Mouse (Mus musculus): ENCODE results near the gene Rmnd1. TPM values are rescaled to one million over a fixed set of nuclear protein-coding genes. Genes with fewer than 3 reads are reported as not detected.

The Rmnd1 gene
- polyA plus RNA-seq, 1 experiment from 2014 or later = 54.3 TPM

DNA sequence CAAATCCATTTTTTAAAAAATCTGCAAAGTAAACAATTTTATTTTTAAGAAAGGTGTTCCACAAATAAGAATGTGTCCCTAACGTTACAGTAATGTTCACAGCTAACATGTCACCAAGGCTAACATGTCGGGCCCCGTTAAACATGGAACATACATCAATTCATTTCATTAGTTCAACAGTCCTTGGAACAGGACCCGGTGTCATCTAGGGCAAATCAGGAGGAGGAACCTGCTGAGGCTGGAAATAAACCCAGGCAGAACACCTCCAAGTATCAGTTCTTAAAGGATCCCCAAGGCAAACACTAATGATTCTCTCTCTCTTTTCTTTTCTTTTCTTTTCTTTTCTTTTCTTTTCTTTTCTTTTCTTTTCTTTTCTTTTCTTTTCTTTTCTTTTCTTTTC is 57.5 kb downstream of the Rmnd1 start:
- H3K4me2 ChIP-seq (replicated peaks) = no peak overlapping the region
- 85% methylated on average over 4 of the region's 4 CpGs for WGBS

DNA sequence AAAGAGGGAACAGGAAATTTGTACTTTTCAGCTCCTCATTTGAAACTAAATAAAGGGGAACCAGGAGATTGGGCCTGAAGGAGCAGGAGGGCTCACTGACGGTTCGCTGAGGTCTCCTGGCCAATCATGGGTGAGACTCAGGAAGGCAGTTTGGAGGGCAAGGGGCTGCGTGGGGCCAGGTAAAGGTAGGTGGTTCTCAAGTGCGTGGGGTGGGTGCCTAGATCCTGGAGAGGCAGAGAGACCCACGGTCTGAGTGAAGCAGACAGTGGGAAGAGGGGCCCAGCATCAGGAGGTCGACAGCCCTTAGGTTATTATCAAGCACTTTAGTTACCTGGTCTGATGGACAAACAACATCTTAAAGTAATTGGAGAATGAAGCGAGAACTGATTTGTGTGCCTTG is 57.9 kb downstream of the Rmnd1 start:
- Histone ChIP-seq H3K9ac (no peak overlapping the region), H3K36me3 (peaks cover 26% of the 10 kb centered on the region), H3K4me2 (replicated peaks) (no peak overlapping the region), H3K4me3 (no peak overlapping the region), H3K27me3 (no peaks in the 10 kb centered on the region), H3K9me3 (no peaks in the 10 kb centered on the region), H3K4me1 (no peaks in the 10 kb centered on the region; the same call in 1 of the 2 replicates), H3K27ac (no peak overlapping the region)
- no peak for ATAC-seq (ENCODE audit: insufficient number of reproducible peaks, insufficient read depth, low FRiP score, low TSS enrichment)
- 94% methylated on average over 7 of the region's 7 CpGs for WGBS

More for the DNA sequence above, 57.5 kb downstream of the Rmnd1 start:
- H3K4me3 ChIP-seq = no peak overlapping the region
- H3K4me1 ChIP-seq = no peaks in the 10 kb centered on the region; the same call in 1 of the 2 replicates
- H3K27me3 ChIP-seq = no peaks in the 10 kb centered on the region
- no peak overlapping the region for H3K27ac ChIP-seq
- H3K9me3 ChIP-seq = no peaks in the 10 kb centered on the region
- peaks cover 21% of the 10 kb centered on the region for H3K36me3 ChIP-seq
- H3K9ac ChIP-seq = no peak overlapping the region
- no peak for ATAC-seq (ENCODE audit: insufficient number of reproducible peaks, insufficient read depth, low FRiP score, low TSS enrichment)

DNA sequence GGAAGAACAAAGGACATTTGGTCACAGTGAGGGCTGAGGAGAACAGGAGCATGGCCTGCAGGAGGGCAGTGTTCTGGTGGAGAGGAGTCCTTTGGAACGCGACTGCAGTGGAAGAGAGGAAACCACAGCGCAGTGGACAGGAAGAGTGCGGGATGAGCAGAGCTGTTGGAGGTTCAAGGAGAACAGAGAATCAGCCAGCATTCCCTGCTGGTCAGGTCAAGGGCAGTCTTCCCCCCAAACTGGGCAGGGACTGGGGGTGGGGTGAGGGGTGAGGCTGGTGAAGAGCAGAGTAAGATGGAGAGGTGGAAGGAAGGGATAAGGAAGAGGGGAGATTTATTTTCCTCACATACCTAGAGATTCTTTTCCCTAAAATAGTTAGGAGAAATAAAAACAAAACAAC is 58.6 kb downstream of the Rmnd1 start:
- no peak overlapping the region for H3K4me3 ChIP-seq
- ATAC-seq (ENCODE audit: insufficient number of reproducible peaks, insufficient read depth, low FRiP score, low TSS enrichment) = no peak
- peaks cover 33% of the 10 kb centered on the region for H3K36me3 ChIP-seq
- WGBS = 89% methylated on average over 4 of the region's 4 CpGs
- no peaks in the 10 kb centered on the region for H3K27me3 ChIP-seq
- no peak overlapping the region for H3K4me2 ChIP-seq (replicated peaks)
- H3K27ac ChIP-seq = no peak overlapping the region
- H3K4me1 ChIP-seq = no peaks in the 10 kb centered on the region; the same call in 1 of the 2 replicates
- no peak overlapping the region for H3K9ac ChIP-seq
- H3K9me3 ChIP-seq = no peaks in the 10 kb centered on the region

DNA sequence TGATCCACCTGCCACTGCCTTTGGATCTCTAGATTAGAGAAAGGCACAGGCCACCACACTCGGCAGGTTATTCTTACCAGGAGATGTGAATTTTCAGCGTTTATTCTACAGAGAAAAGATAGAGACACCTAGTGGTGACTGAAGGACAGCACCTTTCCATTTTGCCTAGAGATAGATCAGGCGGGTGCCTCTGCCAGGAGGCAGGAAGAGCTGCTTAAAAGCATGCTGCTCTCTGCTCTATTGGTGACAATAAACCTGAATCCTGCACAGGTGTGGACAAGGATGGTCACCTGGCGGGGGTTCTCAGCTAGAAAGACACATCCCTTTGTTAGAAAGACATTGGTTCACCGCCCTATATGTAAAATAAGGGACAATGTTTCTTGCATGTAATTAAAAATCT is 60.2 kb downstream of the Rmnd1 start:
- H3K9ac ChIP-seq = no peak overlapping the region
- H3K36me3 ChIP-seq = peaks cover 47% of the 10 kb centered on the region
- 53% methylated on average over 5 of the region's 5 CpGs for WGBS
- no peak overlapping the region for H3K27ac ChIP-seq
- no peaks in the 10 kb centered on the region for H3K27me3 ChIP-seq
- ATAC-seq (ENCODE audit: insufficient number of reproducible peaks, insufficient read depth, low FRiP score, low TSS enrichment) = no peak
- no peaks in the 10 kb centered on the region; the same call in 1 of the 2 replicates for H3K4me1 ChIP-seq
- H3K4me3 ChIP-seq = no peak overlapping the region
- H3K9me3 ChIP-seq = no peaks in the 10 kb centered on the region
- no peak overlapping the region for H3K4me2 ChIP-seq (replicated peaks)

DNA sequence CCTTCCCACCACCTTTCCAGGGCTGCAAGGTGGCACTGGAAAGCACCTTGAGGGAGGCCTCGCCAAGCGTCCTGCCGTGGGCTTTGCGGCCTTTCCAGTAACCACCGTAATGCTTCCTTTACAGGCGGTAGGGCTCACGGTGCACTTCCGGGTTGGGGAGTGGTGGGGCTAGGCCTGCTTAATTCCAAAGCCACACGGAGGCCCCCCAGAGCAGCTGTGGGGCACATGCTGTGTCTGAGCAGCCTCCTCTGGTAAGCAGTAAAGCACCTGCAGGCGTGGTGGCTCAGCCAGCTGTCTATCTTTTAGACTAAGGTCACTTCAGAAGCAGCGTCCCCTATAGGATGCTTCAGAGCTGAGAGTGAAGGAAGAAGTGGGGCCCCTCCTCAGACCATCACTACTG is 62.1 kb downstream of the Rmnd1 start:
- no peak overlapping the region for H3K4me2 ChIP-seq (replicated peaks)
- 91% methylated on average over 11 of the region's 11 CpGs for WGBS
- no peak overlapping the region for H3K9ac ChIP-seq
- H3K27me3 ChIP-seq = no peaks in the 10 kb centered on the region
- H3K4me1 ChIP-seq = no peaks in the 10 kb centered on the region
- ATAC-seq (ENCODE audit: insufficient number of reproducible peaks, insufficient read depth, low FRiP score, low TSS enrichment) = no peak
- H3K36me3 ChIP-seq = peaks cover 52% of the 10 kb centered on the region
- H3K4me3 ChIP-seq = no peak overlapping the region
- no peak overlapping the region for H3K27ac ChIP-seq
- H3K9me3 ChIP-seq = no peaks in the 10 kb centered on the region

DNA sequence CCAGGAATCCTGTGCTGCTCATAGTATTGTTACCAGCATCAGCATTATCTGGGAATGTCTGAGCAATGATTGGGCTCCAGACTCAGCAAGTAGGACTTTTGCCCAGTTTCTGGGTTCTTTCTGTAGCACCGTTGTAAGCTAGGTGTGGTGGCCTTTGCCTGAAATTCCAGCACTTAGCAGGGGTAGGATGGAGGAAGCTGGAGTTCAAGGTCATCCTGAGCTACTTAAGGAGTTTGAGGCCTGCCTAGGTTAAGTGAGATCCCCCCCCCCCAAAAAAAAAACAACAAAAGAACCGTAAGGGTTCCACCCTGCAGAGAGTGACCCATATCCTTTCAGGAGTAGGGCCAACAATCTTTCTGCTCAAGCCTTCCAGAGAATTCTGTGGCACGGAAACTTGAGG is 67.6 kb downstream of the Rmnd1 start:
- 81% methylated on average over 3 of the region's 3 CpGs for WGBS
- H3K36me3 ChIP-seq = peaks cover 30% of the 10 kb centered on the region
- ATAC-seq (ENCODE audit: insufficient number of reproducible peaks, insufficient read depth, low FRiP score, low TSS enrichment) = no peak
- H3K4me3 ChIP-seq = no peak overlapping the region
- H3K4me2 ChIP-seq (replicated peaks) = no peak overlapping the region
- H3K4me1 ChIP-seq = no peaks in the 10 kb centered on the region
- peaks cover 8% of the 10 kb centered on the region; the same call in 1 of the 2 replicates for H3K9me3 ChIP-seq
- H3K9ac ChIP-seq = no peak overlapping the region
- H3K27me3 ChIP-seq = no peaks in the 10 kb centered on the region
- no peak overlapping the region for H3K27ac ChIP-seq

DNA sequence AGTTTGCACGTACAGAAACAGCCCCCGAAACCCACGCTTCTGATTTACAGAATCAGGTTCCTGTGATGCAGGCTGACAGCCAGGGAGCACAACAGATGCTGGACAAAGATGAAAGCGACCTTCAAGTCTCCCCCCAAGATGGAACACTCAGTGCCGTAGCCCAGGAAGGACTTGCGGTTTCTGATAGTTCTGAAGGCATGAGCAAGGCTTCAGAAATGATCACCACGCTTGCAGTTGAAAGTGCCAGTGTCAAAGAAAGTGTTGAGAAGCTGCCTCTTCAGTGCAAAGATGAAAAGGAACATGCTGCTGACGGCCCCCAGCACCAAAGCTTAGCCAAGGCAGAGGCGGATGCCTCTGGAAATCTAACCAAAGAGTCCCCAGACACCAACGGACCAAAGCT is 74.8 kb downstream of the Rmnd1 start:
- Histone ChIP-seq H3K4me1 (no peaks in the 10 kb centered on the region), H3K4me2 (replicated peaks) (no peak overlapping the region), H3K4me3 (no peak overlapping the region), H3K27me3 (no peaks in the 10 kb centered on the region), H3K9me3 (peaks cover 4% of the 10 kb centered on the region; the same call in 1 of the 2 replicates), H3K9ac (no peak overlapping the region), H3K36me3 (peaks cover 16% of the 10 kb centered on the region; the same call in 1 of the 2 replicates), H3K27ac (no peak overlapping the region)
- 89% methylated on average over 10 of the region's 10 CpGs for WGBS
- ATAC-seq (ENCODE audit: insufficient number of reproducible peaks, insufficient read depth, low FRiP score, low TSS enrichment) = no peak

DNA sequence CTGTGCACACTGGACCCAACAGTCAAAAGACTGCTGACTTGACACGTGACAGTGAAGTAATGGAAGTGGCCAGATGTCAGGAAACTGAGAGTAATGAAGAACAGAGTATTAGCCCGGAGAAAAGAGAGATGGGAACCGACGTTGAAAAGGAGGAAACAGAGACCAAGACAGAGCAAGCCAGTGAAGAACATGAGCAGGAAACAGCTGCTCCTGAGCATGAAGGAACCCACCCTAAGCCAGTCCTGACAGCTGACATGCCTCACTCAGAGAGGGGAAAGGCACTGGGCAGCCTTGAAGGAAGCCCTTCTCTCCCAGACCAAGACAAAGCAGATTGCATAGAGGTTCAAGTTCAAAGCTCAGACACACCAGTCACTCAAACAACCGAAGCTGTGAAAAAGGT is 75.5 kb downstream of the Rmnd1 start:
- Histone ChIP-seq H3K27me3 (no peaks in the 10 kb centered on the region), H3K27ac (no peak overlapping the region), H3K9ac (no peak overlapping the region), H3K36me3 (peaks cover 16% of the 10 kb centered on the region; the same call in 1 of the 2 replicates), H3K9me3 (no peaks in the 10 kb centered on the region), H3K4me3 (no peak overlapping the region), H3K4me1 (no peaks in the 10 kb centered on the region), H3K4me2 (replicated peaks) (no peak overlapping the region)
- ATAC-seq (ENCODE audit: insufficient number of reproducible peaks, insufficient read depth, low FRiP score, low TSS enrichment) = no peak
- WGBS = 79% methylated on average over 5 of the region's 5 CpGs

DNA sequence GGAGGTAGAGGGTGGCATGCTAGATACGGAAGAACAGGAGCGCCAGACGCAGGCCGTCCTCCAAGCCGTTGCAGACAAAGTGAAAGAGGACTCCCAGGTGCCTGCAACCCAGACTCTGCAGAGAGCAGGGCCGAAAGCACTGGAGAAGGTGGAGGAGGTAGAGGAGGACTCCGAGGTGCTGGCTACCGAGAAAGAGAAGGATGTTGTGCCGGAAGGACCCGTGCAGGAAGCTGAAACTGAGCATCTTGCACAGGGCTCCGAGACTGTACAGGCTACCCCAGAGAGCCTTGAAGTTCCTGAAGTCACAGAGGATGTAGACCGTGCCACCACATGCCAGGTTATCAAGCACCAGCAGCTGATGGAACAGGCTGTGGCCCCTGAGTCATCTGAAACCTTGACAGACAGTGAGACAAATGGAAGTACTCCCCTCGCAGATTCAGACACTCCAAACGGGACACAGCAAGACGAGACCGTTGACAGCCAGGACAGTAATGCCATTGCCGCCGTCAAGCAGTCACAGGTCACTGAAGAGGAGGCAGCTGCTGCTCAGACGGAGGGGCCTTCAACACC is 76.2 kb downstream of the Rmnd1 start:
- Histone ChIP-seq H3K4me1 (no peaks in the 10 kb centered on the region), H3K27me3 (no peaks in the 10 kb centered on the region), H3K27ac (no peak overlapping the region), H3K36me3 (peaks cover 16% of the 10 kb centered on the region; the same call in 1 of the 2 replicates), H3K9me3 (no peaks in the 10 kb centered on the region), H3K4me2 (replicated peaks) (no peak overlapping the region), H3K9ac (no peak overlapping the region), H3K4me3 (no peak overlapping the region)
- ATAC-seq (ENCODE audit: insufficient number of reproducible peaks, insufficient read depth, low FRiP score, low TSS enrichment) = no peak
- WGBS = 91% methylated on average over 19 of the region's 19 CpGs

DNA sequence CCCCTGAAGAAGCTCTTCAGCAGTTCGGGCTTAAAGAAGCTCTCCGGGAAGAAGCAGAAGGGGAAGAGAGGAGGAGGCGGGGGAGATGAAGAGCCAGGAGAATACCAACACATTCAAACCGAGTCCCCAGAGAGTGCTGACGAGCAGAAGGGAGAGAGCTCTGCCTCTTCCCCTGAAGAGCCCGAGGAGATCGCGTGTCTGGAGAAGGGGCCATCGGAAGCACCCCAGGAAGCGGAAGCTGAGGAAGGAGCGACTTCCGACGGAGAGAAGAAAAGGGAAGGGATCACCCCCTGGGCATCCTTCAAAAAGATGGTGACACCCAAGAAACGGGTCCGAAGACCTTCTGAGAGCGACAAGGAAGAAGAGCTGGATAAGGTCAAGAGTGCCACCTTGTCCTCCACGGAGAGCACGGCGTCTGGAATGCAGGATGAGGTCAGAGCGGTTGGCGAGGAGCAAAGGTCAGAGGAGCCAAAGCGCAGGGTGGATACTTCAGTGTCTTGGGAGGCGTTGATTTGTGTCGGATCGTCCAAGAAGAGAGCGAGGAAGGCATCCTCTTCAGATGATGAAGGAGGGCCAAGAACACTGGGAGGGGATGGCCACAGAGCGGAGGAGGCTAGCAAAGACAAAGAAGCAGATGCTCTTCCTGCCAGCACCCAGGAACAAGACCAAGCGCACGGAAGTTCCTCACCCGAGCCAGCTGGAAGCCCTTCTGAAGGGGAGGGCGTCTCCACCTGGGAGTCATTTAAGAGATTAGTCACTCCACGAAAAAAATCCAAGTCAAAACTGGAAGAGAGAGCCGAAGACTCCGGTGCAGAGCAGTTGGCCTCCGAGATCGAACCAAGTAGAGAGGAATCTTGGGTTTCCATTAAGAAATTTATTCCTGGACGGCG is 77.6 kb downstream of the Rmnd1 start:
- H3K36me3 ChIP-seq = peaks cover 16% of the 10 kb centered on the region; the same call in 1 of the 2 replicates
- no peak overlapping the region for H3K4me3 ChIP-seq
- no peaks in the 10 kb centered on the region for H3K9me3 ChIP-seq
- no peaks in the 10 kb centered on the region for H3K27me3 ChIP-seq
- no peak overlapping the region for H3K9ac ChIP-seq
- H3K4me2 ChIP-seq (replicated peaks) = no peak overlapping the region
- H3K4me1 ChIP-seq = no peaks in the 10 kb centered on the region
- ATAC-seq (ENCODE audit: insufficient number of reproducible peaks, insufficient read depth, low FRiP score, low TSS enrichment) = no peak
- H3K27ac ChIP-seq = no peak overlapping the region
- 83% methylated on average over 38 of the region's 38 CpGs for WGBS
